Mouse (Mus musculus): ENCODE results near the gene Heatr4. TPM values are rescaled to one million over a fixed set of nuclear protein-coding genes. Genes with fewer than 3 reads are reported as not detected.
A peak's percentile ranks its signal among the peaks of the same experiment; 100 is the strongest.
"Not testable (repeated sequence)": the region's sequence is repeated elsewhere in the genome, so short reads cannot be mapped to it uniquely, and the experiment has no call there.

Heatr4 gene
- not detected in 2 replicates for polyA plus RNA-seq (2014; fragmentation: Nextera tagmentation; extraction: Ambion mirVana)

GRCm38 (mm10) chr12:83984752-83985151, at the start of gene Heatr4:
Gene Heatr4 (minus strand): TSS chr12:83984852.
- H3K4me2 ChIP-seq (ENCODE audit: low read depth, low read length) = no peak within 1 kb of the TSS
- H3K9me3 ChIP-seq (ENCODE audit: control insufficient read depth, low read length) = no peaks in the 10 kb centered on the region
- H3K36me3 ChIP-seq (ENCODE audit: control insufficient read depth, insufficient read depth, low read length) = no peaks in the 10 kb centered on the region
- no peak within 1 kb of the TSS for H3K4me3 ChIP-seq (ENCODE audit: low read depth, low read length)
- H3K4me1 ChIP-seq (ENCODE audit: control insufficient read depth, insufficient read depth, low read length) = no peaks in the 10 kb centered on the region
- H3K9ac ChIP-seq (replicated peaks; ENCODE audit: low read depth, low read length) = no peak within 1 kb of the TSS
- H3K27me3 ChIP-seq (ENCODE audit: control insufficient read depth, insufficient read depth, low read length) = no peaks in the 10 kb centered on the region
- WGBS = 73% methylated on average over 4 of the region's 4 CpGs
- ATAC-seq (ENCODE audit: low read depth) = no peak
- H3K27ac ChIP-seq (ENCODE audit: low read depth, low read length) = no peak within 1 kb of the TSS

- ATAC-seq (ENCODE audit: low read depth) = no peak
- no peaks in the 10 kb centered on the region for H3K27me3 ChIP-seq (ENCODE audit: control insufficient read depth, insufficient read depth, low read length)
- no peak overlapping the region for H3K9ac ChIP-seq (replicated peaks; ENCODE audit: low read depth, low read length)
- no peak overlapping the region for H3K4me3 ChIP-seq (ENCODE audit: low read depth, low read length)
- no peaks in the 10 kb centered on the region for H3K9me3 ChIP-seq (ENCODE audit: control insufficient read depth, low read length)
- WGBS = 57% methylated on average over 4 of the region's 4 CpGs
- no peak overlapping the region for H3K27ac ChIP-seq (ENCODE audit: low read depth, low read length)
- no peak overlapping the region for H3K4me2 ChIP-seq (ENCODE audit: low read depth, low read length)
- no peaks in the 10 kb centered on the region for H3K36me3 ChIP-seq (ENCODE audit: control insufficient read depth, insufficient read depth, low read length)
- no peaks in the 10 kb centered on the region for H3K4me1 ChIP-seq (ENCODE audit: control insufficient read depth, insufficient read depth, low read length)
Measured at GRCm38 (mm10) chr12:84034108-84034507, 49.5 kb upstream of the Heatr4 start.

- not testable (repeated sequence) for H3K4me1 ChIP-seq (ENCODE audit: control insufficient read depth, insufficient read depth, low read length); H3K27ac ChIP-seq (ENCODE audit: low read depth, low read length); H3K9me3 ChIP-seq (ENCODE audit: control insufficient read depth, low read length); H3K36me3 ChIP-seq (ENCODE audit: control insufficient read depth, insufficient read depth, low read length); H3K27me3 ChIP-seq (ENCODE audit: control insufficient read depth, insufficient read depth, low read length); H3K4me3 ChIP-seq (ENCODE audit: low read depth, low read length); ATAC-seq (ENCODE audit: low read depth); H3K4me2 ChIP-seq (ENCODE audit: low read depth, low read length); H3K9ac ChIP-seq (replicated peaks; ENCODE audit: low read depth, low read length)
- WGBS = 85% methylated on average over 2 of the region's 2 CpGs
Measured at GRCm38 (mm10) chr12:84033302-84033701, 48.6 kb upstream of the Heatr4 start.

- no peak for ATAC-seq (ENCODE audit: low read depth)
- H3K9ac ChIP-seq (replicated peaks; ENCODE audit: low read depth, low read length) = no peak overlapping the region
- H3K36me3 ChIP-seq (ENCODE audit: control insufficient read depth, insufficient read depth, low read length) = no peaks in the 10 kb centered on the region
- H3K27me3 ChIP-seq (ENCODE audit: control insufficient read depth, insufficient read depth, low read length) = no peaks in the 10 kb centered on the region
- no peaks in the 10 kb centered on the region for H3K9me3 ChIP-seq (ENCODE audit: control insufficient read depth, low read length)
- H3K4me1 ChIP-seq (ENCODE audit: control insufficient read depth, insufficient read depth, low read length) = no peaks in the 10 kb centered on the region
- no peak overlapping the region for H3K4me3 ChIP-seq (ENCODE audit: low read depth, low read length)
- WGBS = 86% methylated on average over 4 of the region's 4 CpGs
- no peak overlapping the region for H3K4me2 ChIP-seq (ENCODE audit: low read depth, low read length)
- H3K27ac ChIP-seq (ENCODE audit: low read depth, low read length) = no peak overlapping the region
Measured at GRCm38 (mm10) chr12:84032854-84033253, 48.2 kb upstream of the Heatr4 start.

- Histone ChIP-seq H3K27me3 (ENCODE audit: control insufficient read depth, insufficient read depth, low read length) (no peaks in the 10 kb centered on the region), H3K4me1 (ENCODE audit: control insufficient read depth, insufficient read depth, low read length) (no peaks in the 10 kb centered on the region), H3K9ac (replicated peaks; ENCODE audit: low read depth, low read length) (no peak overlapping the region), H3K4me2 (ENCODE audit: low read depth, low read length) (no peak overlapping the region), H3K27ac (ENCODE audit: low read depth, low read length) (no peak overlapping the region), H3K4me3 (ENCODE audit: low read depth, low read length) (no peak overlapping the region), H3K36me3 (ENCODE audit: control insufficient read depth, insufficient read depth, low read length) (no peaks in the 10 kb centered on the region), H3K9me3 (ENCODE audit: control insufficient read depth, low read length) (no peaks in the 10 kb centered on the region)
- WGBS = 77% methylated on average over 4 of the region's 4 CpGs
- ATAC-seq (ENCODE audit: low read depth) = peak; percentile 68; the same call in 1 of the 2 replicates
Measured at GRCm38 (mm10) chr12:84030659-84031332, 46.1 kb upstream of the Heatr4 start.

GRCm38 (mm10) chr12:84029043-84029442, 44.4 kb upstream of the Heatr4 start:
- not testable (repeated sequence) for H3K4me3 ChIP-seq (ENCODE audit: low read depth, low read length); H3K27me3 ChIP-seq (ENCODE audit: control insufficient read depth, insufficient read depth, low read length); H3K4me1 ChIP-seq (ENCODE audit: control insufficient read depth, insufficient read depth, low read length); H3K27ac ChIP-seq (ENCODE audit: low read depth, low read length); H3K9ac ChIP-seq (replicated peaks; ENCODE audit: low read depth, low read length); ATAC-seq (ENCODE audit: low read depth); H3K36me3 ChIP-seq (ENCODE audit: control insufficient read depth, insufficient read depth, low read length); H3K9me3 ChIP-seq (ENCODE audit: control insufficient read depth, low read length); H3K4me2 ChIP-seq (ENCODE audit: low read depth, low read length)
- WGBS = 95% methylated on average over 1 of the region's 1 CpGs

GRCm38 (mm10) chr12:84028328-84028727, 43.7 kb upstream of the Heatr4 start:
- not testable (repeated sequence) for H3K4me2 ChIP-seq (ENCODE audit: low read depth, low read length); H3K27me3 ChIP-seq (ENCODE audit: control insufficient read depth, insufficient read depth, low read length); H3K9ac ChIP-seq (replicated peaks; ENCODE audit: low read depth, low read length); H3K4me1 ChIP-seq (ENCODE audit: control insufficient read depth, insufficient read depth, low read length); H3K27ac ChIP-seq (ENCODE audit: low read depth, low read length); H3K36me3 ChIP-seq (ENCODE audit: control insufficient read depth, insufficient read depth, low read length); H3K9me3 ChIP-seq (ENCODE audit: control insufficient read depth, low read length); H3K4me3 ChIP-seq (ENCODE audit: low read depth, low read length); ATAC-seq (ENCODE audit: low read depth)
- 38% methylated on average over 3 of the region's 3 CpGs for WGBS

GRCm38 (mm10) chr12:84025888-84026287, 41.2 kb upstream of the Heatr4 start:
- 90% methylated on average over 7 of the region's 7 CpGs for WGBS
- no peak for ATAC-seq (ENCODE audit: low read depth)

GRCm38 (mm10) chr12:84023052-84023745, 38.5 kb upstream of the Heatr4 start:
- Histone ChIP-seq H3K27ac (ENCODE audit: low read depth, low read length) (no peak overlapping the region), H3K4me2 (ENCODE audit: low read depth, low read length) (no peak overlapping the region), H3K4me1 (ENCODE audit: control insufficient read depth, insufficient read depth, low read length) (no peaks in the 10 kb centered on the region), H3K9ac (replicated peaks; ENCODE audit: low read depth, low read length) (no peak overlapping the region), H3K36me3 (ENCODE audit: control insufficient read depth, insufficient read depth, low read length) (no peaks in the 10 kb centered on the region), H3K4me3 (ENCODE audit: low read depth, low read length) (no peak overlapping the region), H3K27me3 (ENCODE audit: control insufficient read depth, insufficient read depth, low read length) (no peaks in the 10 kb centered on the region), H3K9me3 (ENCODE audit: control insufficient read depth, low read length) (no peaks in the 10 kb centered on the region)
- ATAC-seq (ENCODE audit: low read depth) = no peak
- 91% methylated on average over 9 of the region's 9 CpGs for WGBS

More at GRCm38 (mm10) chr12:84025888-84026287, 41.2 kb upstream of the Heatr4 start:
- H3K27me3 ChIP-seq (ENCODE audit: control insufficient read depth, insufficient read depth, low read length) = no peaks in the 10 kb centered on the region
- H3K36me3 ChIP-seq (ENCODE audit: control insufficient read depth, insufficient read depth, low read length) = no peaks in the 10 kb centered on the region
- H3K9me3 ChIP-seq (ENCODE audit: control insufficient read depth, low read length) = no peaks in the 10 kb centered on the region
- no peak overlapping the region for H3K4me2 ChIP-seq (ENCODE audit: low read depth, low read length)
- no peaks in the 10 kb centered on the region for H3K4me1 ChIP-seq (ENCODE audit: control insufficient read depth, insufficient read depth, low read length)
- H3K9ac ChIP-seq (replicated peaks; ENCODE audit: low read depth, low read length) = no peak overlapping the region
- H3K27ac ChIP-seq (ENCODE audit: low read depth, low read length) = no peak overlapping the region
- H3K4me3 ChIP-seq (ENCODE audit: low read depth, low read length) = no peak overlapping the region

All from neural tube, embryonic 14.5 days (tissue).